17 mouse cellular contexts compared by ENCODE assay signal in the genomic region with DNA sequence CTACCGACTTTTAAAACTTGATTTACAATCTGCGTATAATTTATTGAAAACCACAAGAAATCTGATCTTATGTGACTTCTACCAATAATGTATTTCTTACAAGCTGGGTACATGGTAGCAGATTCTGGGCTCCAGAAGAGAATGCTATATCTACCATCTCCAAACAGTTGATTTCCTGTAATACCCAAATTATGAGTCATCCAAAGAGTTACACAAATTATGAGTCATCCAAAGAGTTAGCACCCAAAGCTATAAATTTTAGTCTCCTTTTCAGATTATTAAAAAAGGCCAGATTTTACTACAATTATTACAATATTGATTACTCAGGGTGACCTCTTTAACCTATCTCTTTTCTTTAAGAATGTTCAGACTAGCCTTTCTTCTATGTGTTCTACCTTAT.
"Had no signal": no experiment of that assay in that cellular context is flagged by ENCODE, and none has a peak within 500 bp of the region (broad histone marks: within the 10 kb centered on the region; RNA-seq: fewer than 3 reads in every experiment).

No protein-coding gene starts in this region.

- H3K4me1 ChIP-seq: lung, embryonic 15.5 days; megakaryocyte, embryonic 14.5 days; midbrain, embryonic 13.5 days; midbrain, embryonic 15.5 days; neural tube, embryonic 12.5 days; stomach, embryonic 15.5 days had no signal

- H3K27ac ChIP-seq: lung, embryonic 15.5 days; macrophage; midbrain, embryonic 13.5 days; midbrain, embryonic 15.5 days; neural tube, embryonic 12.5 days; stomach, embryonic 15.5 days; stomach, postnatal 0 days had no signal

- H3K4me2 ChIP-seq: lung, embryonic 15.5 days; midbrain, embryonic 11.5 days; midbrain, embryonic 13.5 days; midbrain, embryonic 15.5 days; neural tube, embryonic 12.5 days; stomach, embryonic 15.5 days had no signal

- DNase-seq: lung, adult 2 months; lung, postnatal 14 days; lung, postnatal 36 days; right cerebral cortex, postnatal 14 days; thymus, adult 2 months; thymus, postnatal 25 days; thymus, postnatal 4 days had no signal

- H3K4me3 ChIP-seq: lung, embryonic 15.5 days; megakaryocyte, embryonic 14.5 days; midbrain, embryonic 13.5 days; midbrain, embryonic 15.5 days; neural tube, embryonic 12.5 days; stomach, embryonic 15.5 days had no signal

- H3K9me3 ChIP-seq: lung, embryonic 15.5 days; megakaryocyte, embryonic 14.5 days; midbrain, embryonic 13.5 days; midbrain, embryonic 15.5 days; neural tube, embryonic 12.5 days; stomach, embryonic 15.5 days had no signal

- H3K9ac ChIP-seq: lung, embryonic 15.5 days; midbrain, embryonic 13.5 days; midbrain, embryonic 15.5 days; neural tube, embryonic 12.5 days; stomach, embryonic 15.5 days had no signal

- ATAC-seq: lung, postnatal 0 days; midbrain, embryonic 13.5 days; midbrain, embryonic 15.5 days had no signal

- H3K36me3 ChIP-seq: lung, embryonic 15.5 days; midbrain, embryonic 13.5 days; midbrain, embryonic 15.5 days; neural tube, embryonic 12.5 days; stomach, embryonic 15.5 days had no signal

- H3K27me3 ChIP-seq: lung, embryonic 15.5 days; megakaryocyte, embryonic 14.5 days; midbrain, embryonic 13.5 days; midbrain, embryonic 15.5 days; neural tube, embryonic 12.5 days; stomach, embryonic 15.5 days had no signal
